Mouse (Mus musculus) kidney, adult 2 months (tissue): ENCODE results near the gene Kdelr1.

Experiments
- CTCF ChIP-seq: fragments of 200-500 bp; conservative IDR thresholded peaks from 2 replicates; pipeline ENCODE4 v1.5.1; 2011; ENCODE audit warnings: low read depth, mild to moderate bottlenecking, control low read depth, low read length, moderate library complexity, mixed read lengths; ENCODE audit not compliant: insufficient read depth, insufficient read length
- POLR2A ChIP-seq: fragments of 200-500 bp; IDR thresholded peaks from one replicate; pipeline ENCODE4 v1.6.1; 2011; ENCODE audit warnings: low read depth, low read length, control low read depth

DNA sequence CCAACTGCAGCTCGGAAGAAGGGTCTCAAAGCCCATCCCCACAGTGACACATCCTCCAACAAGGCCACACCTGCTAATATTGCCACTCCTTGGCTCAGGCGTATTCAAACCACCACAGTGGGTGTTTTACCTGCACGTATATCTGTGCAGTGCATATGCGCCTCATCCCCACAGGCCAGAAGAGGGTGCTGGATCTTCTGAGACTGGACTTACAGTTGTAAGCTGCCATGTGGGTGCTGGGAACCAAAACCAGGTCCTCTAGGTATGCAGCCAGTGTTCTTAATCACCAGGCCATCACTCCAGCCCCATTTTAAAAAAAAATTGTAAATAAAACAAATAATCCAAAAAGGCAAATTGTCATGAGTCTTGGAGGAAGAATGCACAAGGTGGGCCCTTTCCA is 8.0 kb downstream of the Kdelr1 start:
- no peak for TF ChIP-seq POLR2A
- TF ChIP-seq CTCF = no peak
